ENCODE assay signal across 10 mouse cellular contexts in the genomic region with DNA sequence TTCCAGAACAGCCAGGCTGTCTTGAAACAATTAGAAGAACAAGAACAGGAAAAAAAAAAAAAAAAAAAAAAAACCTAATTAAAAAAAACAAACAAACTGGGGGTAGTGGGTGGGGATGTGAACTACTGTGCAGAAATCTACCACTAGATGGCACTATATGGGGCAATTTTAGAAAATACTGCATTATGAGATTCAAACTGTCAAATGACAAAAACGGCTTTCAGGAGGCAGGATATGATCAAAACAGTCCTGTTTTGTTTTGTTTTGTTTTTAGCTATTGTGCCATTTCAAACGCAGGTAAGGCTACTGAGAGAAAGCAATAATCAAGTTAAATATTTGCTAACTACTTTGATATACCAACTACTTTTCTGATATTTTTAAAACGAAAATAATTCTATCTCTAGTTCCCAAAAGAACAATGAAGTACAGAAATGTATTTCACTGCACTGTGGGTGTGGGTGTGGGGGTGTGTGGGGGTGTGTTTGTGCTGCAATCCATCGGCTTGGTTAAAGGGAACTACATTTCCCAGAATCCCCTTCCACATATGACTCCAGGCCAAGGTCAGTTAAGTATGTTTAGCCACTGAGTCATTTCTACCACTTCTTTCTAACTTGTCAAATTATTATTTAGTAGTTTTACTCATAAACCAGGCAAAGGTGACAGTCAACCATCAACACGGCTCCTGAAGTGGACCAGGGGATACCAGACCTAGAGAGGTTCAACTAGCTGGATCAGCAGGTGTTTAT.
DNase-seq lines count a peak whose midpoint lies in the region; ATAC-seq and TF ChIP-seq lines count a peak whose summit lies in the region.
"Had no signal": no experiment of that assay in that cellular context is flagged by ENCODE, and none has a peak within 500 bp of the region (broad histone marks: within the 10 kb centered on the region; RNA-seq: fewer than 3 reads in every experiment).

No protein-coding gene starts in this region.

- H3K4me1 ChIP-seq in forebrain, postnatal 0 days (ENCODE audit: insufficient read depth), result no peaks in the 10 kb centered on the region
- peaks cover 5% of the 10 kb centered on the region for H3K4me1 ChIP-seq in forebrain, embryonic 10.5 days
- no peaks in the 10 kb centered on the region for H3K4me1 ChIP-seq in midbrain, embryonic 14.5 days (ENCODE audit: control insufficient read depth, insufficient read depth, low read length)
- no peaks in the 10 kb centered on the region for H3K4me1 ChIP-seq in midbrain, embryonic 16.5 days (ENCODE audit: control insufficient read depth, insufficient read depth, low read length)
- 0 out of 2 replicates have a peak, but pooled peaks cover 2% of the 10 kb centered on the region for H3K4me1 ChIP-seq in stomach, postnatal 0 days (replicated peaks; ENCODE audit: control insufficient read depth, insufficient read depth)

- no peak overlapping the region for H3K9ac ChIP-seq in forebrain, postnatal 0 days
- H3K9ac ChIP-seq in midbrain, embryonic 14.5 days (replicated peaks; ENCODE audit: low read length), result no peak overlapping the region
- H3K9ac ChIP-seq in midbrain, embryonic 16.5 days (ENCODE audit: low read depth, low read length), result no peak overlapping the region
- H3K9ac ChIP-seq in stomach, postnatal 0 days (ENCODE audit: low read length), result no peak overlapping the region

- H3K27me3 ChIP-seq in forebrain, postnatal 0 days (ENCODE audit: insufficient read depth, low read length), result no peaks in the 10 kb centered on the region
- H3K27me3 ChIP-seq in forebrain, embryonic 10.5 days (ENCODE audit: poor library complexity, severe bottlenecking), result no peaks in the 10 kb centered on the region
- no peaks in the 10 kb centered on the region for H3K27me3 ChIP-seq in midbrain, embryonic 14.5 days (ENCODE audit: control insufficient read depth, insufficient read depth, low read length)
- no peaks in the 10 kb centered on the region for H3K27me3 ChIP-seq in midbrain, embryonic 16.5 days (ENCODE audit: control insufficient read depth, insufficient read depth, low read depth, low read length)
- H3K27me3 ChIP-seq in stomach, postnatal 0 days (ENCODE audit: control insufficient read depth, insufficient read depth, low read length), result no peaks in the 10 kb centered on the region

- no peaks in the 10 kb centered on the region for H3K36me3 ChIP-seq in forebrain, postnatal 0 days (ENCODE audit: insufficient read depth)
- H3K36me3 ChIP-seq in forebrain, embryonic 10.5 days (replicated peaks), result no peaks in the 10 kb centered on the region
- no peaks in the 10 kb centered on the region for H3K36me3 ChIP-seq in midbrain, embryonic 14.5 days (ENCODE audit: control insufficient read depth, insufficient read depth, low read length)
- no peaks in the 10 kb centered on the region for H3K36me3 ChIP-seq in midbrain, embryonic 16.5 days (ENCODE audit: control insufficient read depth, insufficient read depth, low read length)
- no peaks in the 10 kb centered on the region for H3K36me3 ChIP-seq in stomach, postnatal 0 days (ENCODE audit: control insufficient read depth, insufficient read depth, low read length)

- peak; percentile 69 for TF ChIP-seq CTCF in forebrain, postnatal 0 days (IDR thresholded peaks at IDR 0.05; ENCODE audit: low read depth)
- TF ChIP-seq CTCF in stomach, postnatal 0 days (IDR thresholded peaks at IDR 0.05; ENCODE audit: low read depth), result peak; percentile 76

- ATAC-seq in forebrain, postnatal 0 days, result no peak
- ATAC-seq in midbrain, embryonic 14.5 days (ENCODE audit: low FRiP score, low TSS enrichment), result no peak
- no peak for ATAC-seq in midbrain, embryonic 16.5 days
- peak; percentile 58 for ATAC-seq in granulocyte monocyte progenitor cell, adult 5-6 weeks (replicated peaks; ENCODE audit: poor library complexity, severe bottlenecking)
- ATAC-seq in stomach, postnatal 0 days (ENCODE audit: low FRiP score, low TSS enrichment), result 0 out of 2 replicates have a peak, but pooled peaks have one; percentile 43
- ATAC-seq: forebrain, embryonic 16.5 days had no signal

- no peak overlapping the region for H3K27ac ChIP-seq in forebrain, postnatal 0 days (ENCODE audit: low read depth, low read length)
- H3K27ac ChIP-seq in forebrain, embryonic 10.5 days, result no peak overlapping the region
- H3K27ac ChIP-seq in midbrain, embryonic 14.5 days (replicated peaks; ENCODE audit: low read depth, low read length), result no peak overlapping the region
- no peak overlapping the region for H3K27ac ChIP-seq in midbrain, embryonic 16.5 days (ENCODE audit: low read length)
- peak overlapping the region; percentile 56 for H3K27ac ChIP-seq in stomach, postnatal 0 days (replicated peaks)

- WGBS in forebrain, postnatal 0 days, result 50% methylated on average over 5 of the region's 5 CpGs
- WGBS in forebrain, embryonic 10.5 days, result 65% methylated on average over 5 of the region's 5 CpGs
- WGBS in midbrain, embryonic 14.5 days, result 52% methylated on average over 5 of the region's 5 CpGs
- WGBS in midbrain, embryonic 16.5 days, result 50% methylated on average over 5 of the region's 5 CpGs
- 38% methylated on average over 5 of the region's 5 CpGs for WGBS in stomach, postnatal 0 days

- H3K9me3 ChIP-seq in forebrain, postnatal 0 days (ENCODE audit: low read length), result no peaks in the 10 kb centered on the region
- no peaks in the 10 kb centered on the region for H3K9me3 ChIP-seq in forebrain, embryonic 10.5 days
- no peaks in the 10 kb centered on the region for H3K9me3 ChIP-seq in midbrain, embryonic 14.5 days (ENCODE audit: control insufficient read depth, low read length)
- H3K9me3 ChIP-seq in midbrain, embryonic 16.5 days (replicated peaks; ENCODE audit: control insufficient read depth, low read length, poor library complexity, severe bottlenecking), result no peaks in the 10 kb centered on the region
- H3K9me3 ChIP-seq in stomach, postnatal 0 days (ENCODE audit: control insufficient read depth, low read length), result no peaks in the 10 kb centered on the region

- no peak overlapping the region for H3K4me2 ChIP-seq in forebrain, postnatal 0 days (ENCODE audit: low read depth)
- no peak overlapping the region for H3K4me2 ChIP-seq in midbrain, embryonic 14.5 days (ENCODE audit: low read length)
- no peak overlapping the region for H3K4me2 ChIP-seq in midbrain, embryonic 16.5 days (ENCODE audit: low read length)
- no peak overlapping the region for H3K4me2 ChIP-seq in stomach, postnatal 0 days (replicated peaks; ENCODE audit: low read depth)

- TF ChIP-seq EP300 in stomach, postnatal 0 days (optimal IDR thresholded peaks at IDR 0.05), result no peak

- H3K4me3 ChIP-seq in forebrain, postnatal 0 days (ENCODE audit: low read depth, low read length), result no peak overlapping the region
- no peak overlapping the region for H3K4me3 ChIP-seq in forebrain, embryonic 10.5 days
- H3K4me3 ChIP-seq in midbrain, embryonic 14.5 days (replicated peaks; ENCODE audit: low read depth, low read length), result no peak overlapping the region
- H3K4me3 ChIP-seq in midbrain, embryonic 16.5 days (ENCODE audit: low read depth, low read length), result no peak overlapping the region
- H3K4me3 ChIP-seq in stomach, postnatal 0 days (ENCODE audit: low read depth, low read length), result no peak overlapping the region

- DNase-seq in forebrain, postnatal 0 days, result peak; percentile 64
- DNase-seq in forebrain, embryonic 10.5 days (ENCODE audit: extremely low spot score, low spot score), result no peak
- peak; percentile 85 for DNase-seq in midbrain, embryonic 14.5 days
- no peak for DNase-seq in stomach, postnatal 0 days (ENCODE audit: low spot score)
- no peak for DNase-seq in frontal cortex, postnatal 14 days (ENCODE audit: low spot score in 2 of 2)
- no peak for DNase-seq in kidney, postnatal 10 days
- DNase-seq: layer of hippocampus, adult 9-11 months had no signal

Comparison
In these comparisons a context has a peak if more than half of its experiments do, and no peak if none do; other contexts are left out.
1. DNase-seq: peak in forebrain, postnatal 0 days (single experiment) and midbrain, embryonic 14.5 days (single experiment); none in forebrain, embryonic 10.5 days (single experiment), stomach, postnatal 0 days (single experiment), frontal cortex, postnatal 14 days (0 of 2) and kidney, postnatal 10 days (single experiment).
2. ATAC-seq: peak in granulocyte monocyte progenitor cell, adult 5-6 weeks (single experiment) and stomach, postnatal 0 days (single experiment); none in forebrain, postnatal 0 days (single experiment), midbrain, embryonic 14.5 days (single experiment) and midbrain, embryonic 16.5 days (single experiment).